Mouse (Mus musculus): ENCODE data around the gene Tor1a. TPM values are rescaled to one million over a fixed set of nuclear protein-coding genes. Genes with fewer than 3 reads are reported as not detected.
"Not testable (repeated sequence)": the region's sequence is repeated elsewhere in the genome, so short reads cannot be mapped to it uniquely, and the experiment has no call there.

The Tor1a gene
- polyA plus RNA-seq, 1 experiment from 2014 or later = 86.6 TPM

DNA sequence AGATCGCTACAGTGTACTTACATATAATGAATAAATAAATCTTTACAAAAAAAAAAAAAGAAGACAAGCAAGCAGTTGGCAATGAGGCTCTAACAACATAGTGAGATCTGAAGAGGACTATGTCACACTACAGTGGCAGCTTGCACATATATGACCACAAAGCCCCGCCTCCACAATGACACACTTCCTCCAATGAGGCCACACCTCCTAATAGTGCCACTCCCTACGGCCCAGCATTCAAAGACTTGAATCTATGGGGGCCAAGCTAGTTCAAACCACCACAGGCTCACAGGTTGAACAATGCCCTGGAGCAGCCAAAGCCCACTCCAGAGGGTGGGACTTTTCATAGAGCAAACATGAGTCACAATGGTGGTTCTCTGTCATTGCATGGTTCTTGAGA, 35.8 kb downstream of the Tor1a start:
- H3K4me3 ChIP-seq (ENCODE audit: low read depth, low read length) = no peak overlapping the region
- DNase-seq (ENCODE audit: low spot score) (no peak), ATAC-seq (replicated peaks; ENCODE audit: insufficient number of reproducible peaks, low FRiP score, low TSS enrichment, low read depth) (no peak)
- no peak overlapping the region; the same call in 1 of the 2 replicates for H3K9ac ChIP-seq (replicated peaks; ENCODE audit: low read length)
- H3K27me3 ChIP-seq (ENCODE audit: control insufficient read depth, insufficient read depth, low read length) = no peaks in the 10 kb centered on the region
- no peak overlapping the region for H3K27ac ChIP-seq (replicated peaks; ENCODE audit: low read depth, low read length)
- no peaks in the 10 kb centered on the region for H3K36me3 ChIP-seq (replicated peaks; ENCODE audit: control insufficient read depth, insufficient read depth, low read depth, low read length)
- H3K9me3 ChIP-seq (replicated peaks; ENCODE audit: control insufficient read depth, low read length) = no peaks in the 10 kb centered on the region
- 86% methylated on average over 3 of the region's 3 CpGs for WGBS
- peaks cover 8% of the 10 kb centered on the region for H3K4me1 ChIP-seq (ENCODE audit: control insufficient read depth, insufficient read depth, low read length)
- no peak overlapping the region for H3K4me2 ChIP-seq (ENCODE audit: low read depth, low read length)

GRCm38 (mm10) chr2:30930846-30931245, 36.9 kb downstream of the Tor1a start:
- not testable (repeated sequence) for H3K4me1 ChIP-seq (ENCODE audit: control insufficient read depth, insufficient read depth, low read length); H3K27me3 ChIP-seq (ENCODE audit: control insufficient read depth, insufficient read depth, low read length); H3K36me3 ChIP-seq (replicated peaks; ENCODE audit: control insufficient read depth, insufficient read depth, low read depth, low read length); H3K4me3 ChIP-seq (ENCODE audit: low read depth, low read length); DNase-seq (ENCODE audit: low spot score); H3K9ac ChIP-seq (replicated peaks; ENCODE audit: low read length); ATAC-seq (replicated peaks; ENCODE audit: insufficient number of reproducible peaks, low FRiP score, low TSS enrichment, low read depth); H3K27ac ChIP-seq (replicated peaks; ENCODE audit: low read depth, low read length); H3K4me2 ChIP-seq (ENCODE audit: low read depth, low read length); H3K9me3 ChIP-seq (replicated peaks; ENCODE audit: control insufficient read depth, low read length)
- 81% methylated on average over 2 of the region's 2 CpGs for WGBS

DNA sequence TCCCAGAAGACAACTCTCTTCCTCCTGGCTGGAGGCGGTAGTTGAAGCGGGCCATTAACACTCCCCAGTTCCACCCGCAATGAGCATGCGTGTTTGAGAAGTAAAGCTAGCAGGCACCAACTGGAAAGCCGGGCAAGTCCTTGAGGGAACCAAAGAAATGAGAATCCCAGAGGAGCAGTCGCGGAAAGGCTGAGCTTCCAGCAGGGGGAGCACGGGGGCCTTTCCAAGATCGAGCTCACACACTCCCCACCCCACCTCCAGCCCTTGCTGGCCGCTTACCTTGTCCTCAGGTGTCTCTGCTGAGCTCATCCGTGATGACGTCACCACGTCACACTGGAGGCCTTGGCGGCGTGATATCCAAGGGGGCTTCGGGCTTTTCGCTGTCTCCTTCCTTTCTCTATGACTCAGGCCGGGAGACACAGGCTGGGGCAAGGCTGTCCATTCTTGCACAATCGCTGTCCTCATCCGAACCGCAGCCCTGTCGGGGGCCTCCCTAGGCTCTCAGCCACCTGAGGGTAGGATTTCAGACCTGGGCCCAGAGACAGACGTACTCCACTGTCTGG, 38.2 kb downstream of the Tor1a start, which contains the start of gene Ptges:
Ptges (minus strand) TSS at position 381 of the 563 bp plus-strand sequence.
- Histone ChIP-seq H3K9ac (replicated peaks; ENCODE audit: low read length) (peak within 1 kb of the TSS; percentile 28; the same call in 1 of the 2 replicates), H3K4me2 (ENCODE audit: low read depth, low read length) (peak within 1 kb of the TSS; percentile 50), H3K4me3 (ENCODE audit: low read depth, low read length) (peak within 1 kb of the TSS; percentile 15; the same call in 1 of the 2 replicates), H3K27me3 (ENCODE audit: control insufficient read depth, insufficient read depth, low read length) (no peaks in the 10 kb centered on the region), H3K27ac (replicated peaks; ENCODE audit: low read depth, low read length) (no peak within 1 kb of the TSS), H3K9me3 (replicated peaks; ENCODE audit: control insufficient read depth, low read length) (no peaks in the 10 kb centered on the region), H3K4me1 (ENCODE audit: control insufficient read depth, insufficient read depth, low read length) (peaks cover 8% of the 10 kb centered on the region), H3K36me3 (replicated peaks; ENCODE audit: control insufficient read depth, insufficient read depth, low read depth, low read length) (no peaks in the 10 kb centered on the region)
- ATAC-seq (replicated peaks; ENCODE audit: insufficient number of reproducible peaks, low FRiP score, low TSS enrichment, low read depth) (no peak; the same call in 1 of the 2 replicates), DNase-seq (ENCODE audit: low spot score) (peak; percentile 83)
- 2% methylated on average over 23 of the region's 23 CpGs for WGBS

GRCm38 (mm10) chr2:30928893-30929482, 38.7 kb downstream of the Tor1a start:
- WGBS = 29% methylated on average over 12 of the region's 12 CpGs
- Histone ChIP-seq H3K27me3 (ENCODE audit: control insufficient read depth, insufficient read depth, low read length) (no peaks in the 10 kb centered on the region), H3K4me2 (ENCODE audit: low read depth, low read length) (peak overlapping the region; percentile 50), H3K9ac (replicated peaks; ENCODE audit: low read length) (no peak overlapping the region), H3K27ac (replicated peaks; ENCODE audit: low read depth, low read length) (no peak overlapping the region), H3K4me1 (ENCODE audit: control insufficient read depth, insufficient read depth, low read length) (peaks cover 8% of the 10 kb centered on the region), H3K4me3 (ENCODE audit: low read depth, low read length) (0 out of 2 replicates have a peak overlapping the region, but pooled peaks have one; percentile 15), H3K9me3 (replicated peaks; ENCODE audit: control insufficient read depth, low read length) (no peaks in the 10 kb centered on the region), H3K36me3 (replicated peaks; ENCODE audit: control insufficient read depth, insufficient read depth, low read depth, low read length) (no peaks in the 10 kb centered on the region)
- DNase-seq (ENCODE audit: low spot score) (peak; percentile 25), ATAC-seq (replicated peaks; ENCODE audit: insufficient number of reproducible peaks, low FRiP score, low TSS enrichment, low read depth) (no peak)

GRCm38 (mm10) chr2:30927844-30928628, 39.7 kb downstream of the Tor1a start:
- no peak overlapping the region for H3K9ac ChIP-seq (replicated peaks; ENCODE audit: low read length)
- WGBS = 21% methylated on average over 14 of the region's 14 CpGs

DNA sequence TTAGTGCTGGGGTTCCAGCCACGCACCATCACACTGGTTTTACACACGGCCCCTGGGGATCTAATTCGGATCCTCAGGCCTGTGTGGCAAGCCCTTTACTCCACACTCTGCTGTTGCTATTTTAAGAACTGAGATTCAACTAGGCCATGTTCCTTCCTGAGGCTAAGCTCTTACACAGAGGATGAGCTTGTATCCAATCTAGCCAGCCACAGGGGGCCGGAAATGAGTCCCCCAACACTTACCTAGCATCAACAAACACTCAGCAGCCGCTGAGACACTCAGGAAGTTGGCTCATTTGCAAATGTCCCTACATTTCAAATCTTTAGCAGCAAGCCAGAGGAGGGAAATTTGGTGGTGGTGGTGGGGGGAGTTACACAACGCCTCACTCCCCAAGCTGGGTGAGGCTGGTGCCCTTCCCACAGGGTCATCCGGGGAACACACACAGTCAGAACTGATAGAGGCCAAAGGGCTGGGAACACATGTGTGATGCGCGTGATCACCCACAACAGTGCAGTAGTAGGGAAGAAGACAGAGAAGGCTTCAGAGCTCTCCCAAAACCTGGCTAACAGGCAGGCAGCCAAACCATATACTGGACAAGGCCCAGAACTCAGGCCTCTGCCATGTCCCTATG, 40.5 kb downstream of the Tor1a start:
- Histone ChIP-seq H3K4me2 (ENCODE audit: low read depth, low read length) (no peak overlapping the region), H3K27me3 (ENCODE audit: control insufficient read depth, insufficient read depth, low read length) (no peaks in the 10 kb centered on the region), H3K36me3 (replicated peaks; ENCODE audit: control insufficient read depth, insufficient read depth, low read depth, low read length) (no peaks in the 10 kb centered on the region), H3K4me1 (ENCODE audit: control insufficient read depth, insufficient read depth, low read length) (peaks cover 8% of the 10 kb centered on the region), H3K9me3 (replicated peaks; ENCODE audit: control insufficient read depth, low read length) (no peaks in the 10 kb centered on the region), H3K27ac (replicated peaks; ENCODE audit: low read depth, low read length) (no peak overlapping the region; the same call in 1 of the 2 replicates), H3K4me3 (ENCODE audit: low read depth, low read length) (no peak overlapping the region), H3K9ac (replicated peaks; ENCODE audit: low read length) (no peak overlapping the region)
- DNase-seq (ENCODE audit: low spot score) (no peak), ATAC-seq (replicated peaks; ENCODE audit: insufficient number of reproducible peaks, low FRiP score, low TSS enrichment, low read depth) (no peak)
- 41% methylated on average over 9 of the region's 9 CpGs for WGBS

More at GRCm38 (mm10) chr2:30927844-30928628, 39.7 kb downstream of the Tor1a start:
- no peaks in the 10 kb centered on the region for H3K36me3 ChIP-seq (replicated peaks; ENCODE audit: control insufficient read depth, insufficient read depth, low read depth, low read length)
- H3K4me3 ChIP-seq (ENCODE audit: low read depth, low read length) = no peak overlapping the region
- ATAC-seq (replicated peaks; ENCODE audit: insufficient number of reproducible peaks, low FRiP score, low TSS enrichment, low read depth) = no peak; the same call in 1 of the 2 replicates
- DNase-seq (ENCODE audit: low spot score) = peak; percentile 92
- peaks cover 8% of the 10 kb centered on the region for H3K4me1 ChIP-seq (ENCODE audit: control insufficient read depth, insufficient read depth, low read length)
- H3K9me3 ChIP-seq (replicated peaks; ENCODE audit: control insufficient read depth, low read length) = no peaks in the 10 kb centered on the region
- no peaks in the 10 kb centered on the region for H3K27me3 ChIP-seq (ENCODE audit: control insufficient read depth, insufficient read depth, low read length)
- no peak overlapping the region for H3K4me2 ChIP-seq (ENCODE audit: low read depth, low read length)
- H3K27ac ChIP-seq (replicated peaks; ENCODE audit: low read depth, low read length) = no peak overlapping the region

GRCm38 (mm10) chr2:30926381-30926780, 41.4 kb downstream of the Tor1a start:
- ATAC-seq (replicated peaks; ENCODE audit: insufficient number of reproducible peaks, low FRiP score, low TSS enrichment, low read depth) (no peak), DNase-seq (ENCODE audit: low spot score) (no peak)
- no peaks in the 10 kb centered on the region for H3K27me3 ChIP-seq (ENCODE audit: control insufficient read depth, insufficient read depth, low read length)
- H3K4me2 ChIP-seq (ENCODE audit: low read depth, low read length) = no peak overlapping the region
- H3K36me3 ChIP-seq (replicated peaks; ENCODE audit: control insufficient read depth, insufficient read depth, low read depth, low read length) = no peaks in the 10 kb centered on the region
- peaks cover 8% of the 10 kb centered on the region for H3K4me1 ChIP-seq (ENCODE audit: control insufficient read depth, insufficient read depth, low read length)
- no peaks in the 10 kb centered on the region for H3K9me3 ChIP-seq (replicated peaks; ENCODE audit: control insufficient read depth, low read length)
- WGBS = 72% methylated on average over 4 of the region's 4 CpGs
- no peak overlapping the region for H3K27ac ChIP-seq (replicated peaks; ENCODE audit: low read depth, low read length)
- no peak overlapping the region for H3K9ac ChIP-seq (replicated peaks; ENCODE audit: low read length)
- no peak overlapping the region for H3K4me3 ChIP-seq (ENCODE audit: low read depth, low read length)
